Mouse (Mus musculus): ENCODE measurements around the gene Celsr2.

DNA sequence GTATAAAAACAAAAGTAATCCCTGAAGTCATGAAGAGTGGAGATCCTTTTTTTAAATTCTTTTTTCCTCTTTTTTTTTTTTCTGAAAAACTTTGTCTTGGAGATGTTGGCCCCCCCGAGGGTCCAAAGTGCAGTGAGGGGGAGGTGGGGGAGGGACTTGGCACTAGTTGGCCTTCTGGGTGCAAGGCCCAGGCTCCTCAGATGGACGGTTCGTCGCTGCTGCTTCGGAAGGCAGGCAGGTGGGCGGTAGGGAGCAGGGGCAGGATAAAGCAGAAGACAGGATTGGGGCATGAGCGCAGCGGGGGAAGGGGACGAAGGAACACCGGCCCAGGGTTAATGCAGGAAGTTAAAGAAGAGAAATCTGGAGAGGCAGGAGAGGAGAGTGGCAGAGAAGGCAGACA, 23.1 kb downstream of the Celsr2 start:
- TF ChIP-seq CTCF (IDR thresholded peaks at IDR 0.05; ENCODE audit: low read depth, low read length) = no peak
- no peak for TF ChIP-seq POLR2A (IDR thresholded peaks at IDR 0.05; ENCODE audit: extremely low read depth, insufficient read depth, low read length)
